Mouse (Mus musculus) midbrain, embryonic 16.5 days (tissue): ENCODE results near the gene Lsm3. TPM values are rescaled to one million over a fixed set of nuclear protein-coding genes. Genes with fewer than 3 reads are reported as not detected.
A peak's percentile ranks its signal among the peaks of the same experiment; 100 is the strongest.

ENCODE experiments used
- ATAC-seq: fragments of 200-750 bp; cut with Nextera tagmentation; 2 replicates; pipeline ENCODE4 v1.8.0; 2017; ENCODE audit warnings: moderate TSS enrichment
- H3K27ac ChIP-seq: fragments of 300-500 bp; sonication (generic); 2 replicates; pipeline ENCODE4 v1.5.1; 2014; ENCODE audit warnings: mild to moderate bottlenecking, low read length, mixed read lengths
- H3K27me3 ChIP-seq: fragments of 300-500 bp; sonication (generic); 2 replicates; pipeline ENCODE4 v1.6.1; 2014; ENCODE audit warnings: low read depth, low read length, mixed read lengths; ENCODE audit not compliant: control insufficient read depth, insufficient read depth
- H3K36me3 ChIP-seq: fragments of 300-500 bp; sonication (generic); 2 replicates; pipeline ENCODE4 v1.6.1; 2014; ENCODE audit warnings: mild to moderate bottlenecking, low read length, moderate library complexity, mixed read lengths; ENCODE audit not compliant: control insufficient read depth, insufficient read depth
- H3K4me1 ChIP-seq: fragments of 300-500 bp; sonication (generic); 2 replicates; pipeline ENCODE4 v1.6.1; 2014; ENCODE audit warnings: mild to moderate bottlenecking, low read length, mixed read lengths; ENCODE audit not compliant: control insufficient read depth, insufficient read depth
- H3K4me2 ChIP-seq: fragments of 300-500 bp; sonication (generic); 2 replicates; pipeline ENCODE4 v1.6.1; 2014; ENCODE audit warnings: mild to moderate bottlenecking, low read length, mixed read lengths
- H3K4me3 ChIP-seq: fragments of 300-500 bp; sonication (generic); 2 replicates; pipeline ENCODE4 v1.5.1; 2014; ENCODE audit warnings: low read depth, mild to moderate bottlenecking, low read length, moderate library complexity, mixed read lengths
- H3K9ac ChIP-seq: fragments of 300-500 bp; sonication (generic); 2 replicates; pipeline ENCODE4 v1.6.1; 2014; ENCODE audit warnings: low read depth, low read length, mixed read lengths
- H3K9me3 ChIP-seq: fragments of 300-500 bp; sonication (generic); replicated peaks from 2 replicates; pipeline ENCODE4 v1.6.1; 2014; ENCODE audit warnings: mild to moderate bottlenecking, low read length, mixed read lengths; ENCODE audit not compliant: control insufficient read depth, poor library complexity, severe bottlenecking
- WGBS: fragments of 180-500 bp; shearing (Covaris S2); extraction: QIAGEN DNeasy Blood & Tissue Kit; methylation state at CpG from one replicate; pipeline ENCODE4 v1.1.7; 2014; 5-methylcytosine and 5-hydroxymethylcytosine counted together
- polyA plus RNA-seq: library from polyadenylated mRNA; unstranded; fragments of >200 nt; fragmentation: Nextera tagmentation; extraction: Ambion mirVana; gene quantifications from 2 replicates; pipeline ENCODE4 v1.2.1, GENCODE M21; 2015

Lsm3 gene
- polyA plus RNA-seq, 1 experiment from 2014 or later: 135 TPM

GRCm38 (mm10) chr6:91506036-91506435 lies 9.7 kb upstream of the Lsm3 start:
- H3K9ac ChIP-seq: no peak overlapping the region
- no peaks in the 10 kb centered on the region; the same call in 1 of the 2 replicates for H3K9me3 ChIP-seq
- no peaks in the 10 kb centered on the region for H3K27me3 ChIP-seq
- H3K27ac ChIP-seq: no peak overlapping the region
- no peak overlapping the region for H3K4me2 ChIP-seq
- H3K4me1 ChIP-seq: no peaks in the 10 kb centered on the region
- H3K4me3 ChIP-seq: no peak overlapping the region
- ATAC-seq: no peak
- H3K36me3 ChIP-seq: peaks cover 38% of the 10 kb centered on the region
- WGBS: 94% methylated on average over 5 of the region's 5 CpGs

- Histone ChIP-seq H3K4me1 (no peaks in the 10 kb centered on the region), H3K36me3 (peaks cover 31% of the 10 kb centered on the region), H3K4me2 (no peak overlapping the region), H3K9me3 (no peaks in the 10 kb centered on the region; the same call in 1 of the 2 replicates), H3K4me3 (no peak overlapping the region), H3K27me3 (no peaks in the 10 kb centered on the region), H3K27ac (no peak overlapping the region), H3K9ac (no peak overlapping the region)
- WGBS: 97% methylated on average over 3 of the region's 3 CpGs
- no peak for ATAC-seq
Measured at GRCm38 (mm10) chr6:91508041-91508440, 7.7 kb upstream of the Lsm3 start.

DNA sequence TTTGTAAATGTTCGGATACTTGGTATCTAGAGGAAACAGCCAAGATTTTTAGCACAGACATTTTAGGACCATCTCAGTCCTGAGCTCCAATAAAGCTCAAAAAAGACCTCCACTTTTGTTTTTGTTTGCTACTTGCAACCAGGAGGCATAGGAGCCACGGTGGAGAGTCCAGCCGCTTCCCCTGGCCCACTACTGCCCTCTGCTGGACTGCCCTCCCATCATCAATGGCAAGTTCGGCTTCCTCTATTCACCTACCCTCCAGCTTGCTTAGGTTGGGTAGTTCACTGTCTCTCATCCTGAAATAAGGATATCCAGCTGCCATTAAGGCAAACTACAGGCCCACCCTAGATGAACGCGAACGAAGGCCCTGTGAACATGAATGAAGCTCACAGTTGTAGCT lies 6.4 kb upstream of the Lsm3 start:
- no peaks in the 10 kb centered on the region for H3K9me3 ChIP-seq
- ATAC-seq: no peak
- WGBS: 43% methylated on average over 7 of the region's 7 CpGs

GRCm38 (mm10) chr6:91510211-91510610 lies 5.5 kb upstream of the Lsm3 start:
- Histone ChIP-seq H3K4me2 (no peak overlapping the region), H3K36me3 (peaks cover 11% of the 10 kb centered on the region), H3K9me3 (no peaks in the 10 kb centered on the region), H3K27me3 (no peaks in the 10 kb centered on the region), H3K4me1 (peaks cover 8% of the 10 kb centered on the region), H3K9ac (no peak overlapping the region), H3K27ac (no peak overlapping the region), H3K4me3 (no peak overlapping the region)
- ATAC-seq: no peak
- 87% methylated on average over 10 of the region's 10 CpGs for WGBS

More for the DNA sequence above, 6.4 kb upstream of the Lsm3 start:
- H3K27me3 ChIP-seq: no peaks in the 10 kb centered on the region
- H3K4me2 ChIP-seq: no peak overlapping the region
- peaks cover 18% of the 10 kb centered on the region for H3K36me3 ChIP-seq
- H3K4me3 ChIP-seq: no peak overlapping the region
- H3K4me1 ChIP-seq: peaks cover 1% of the 10 kb centered on the region
- H3K9ac ChIP-seq: no peak overlapping the region
- no peak overlapping the region for H3K27ac ChIP-seq

DNA sequence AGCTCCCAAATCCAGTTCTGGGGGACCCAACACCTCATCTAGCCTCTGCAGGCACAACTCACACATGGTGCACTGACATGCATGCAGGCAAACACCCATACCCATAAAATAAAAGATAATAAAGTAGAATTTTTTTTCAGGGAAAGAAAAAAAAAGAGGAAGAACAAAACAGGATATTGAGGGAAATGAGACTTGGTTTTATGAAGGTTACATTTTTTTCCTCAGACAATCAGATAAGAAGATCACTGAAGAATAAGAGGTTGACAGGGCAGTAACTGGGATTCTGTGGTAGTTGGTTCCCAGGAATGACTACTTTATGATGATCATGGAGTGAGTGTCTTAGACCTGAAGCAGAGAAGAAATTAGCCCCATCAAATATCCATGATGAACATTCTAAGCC lies 1.6 kb upstream of the Lsm3 start:
- Histone ChIP-seq H3K4me2 (peak overlapping the region; percentile 75; the same call in 1 of the 2 replicates), H3K36me3 (peaks cover 5% of the 10 kb centered on the region; the same call in 1 of the 2 replicates), H3K9ac (no peak overlapping the region), H3K27me3 (no peaks in the 10 kb centered on the region), H3K27ac (no peak overlapping the region), H3K4me1 (peaks cover 16% of the 10 kb centered on the region), H3K9me3 (no peaks in the 10 kb centered on the region), H3K4me3 (no peak overlapping the region)
- ATAC-seq: no peak

DNA sequence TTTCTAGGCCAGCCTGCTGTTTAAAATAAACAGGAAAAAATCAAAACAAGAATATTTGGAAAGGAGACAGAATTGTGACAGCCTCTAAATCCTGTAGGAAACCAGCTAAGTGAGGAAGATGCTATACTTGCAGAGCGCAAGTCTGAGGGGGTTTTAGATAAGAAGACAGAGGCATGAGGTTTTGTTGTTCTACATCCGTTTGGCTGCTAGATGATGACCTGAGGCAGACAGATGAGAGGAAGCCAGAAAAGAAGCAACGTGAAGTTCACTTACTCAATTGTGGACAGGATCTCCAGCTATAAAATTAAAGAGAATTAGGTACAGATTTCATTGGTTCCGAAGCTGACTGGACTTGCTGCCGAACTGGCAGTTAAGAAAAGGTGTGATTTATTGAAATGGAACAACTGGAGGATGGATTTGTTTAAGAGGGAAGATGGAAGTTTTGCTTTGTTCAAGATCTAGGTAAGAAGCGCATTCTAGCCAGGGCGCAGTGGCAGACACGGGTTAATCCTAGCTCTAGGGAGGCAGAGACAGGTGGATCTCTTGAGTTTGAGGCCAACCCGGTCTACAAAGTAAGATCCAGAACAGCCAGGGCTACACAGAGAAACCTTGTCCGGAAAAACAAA lies 878 bp upstream of the Lsm3 start:
- H3K4me1 ChIP-seq: peaks cover 16% of the 10 kb centered on the region
- no peaks in the 10 kb centered on the region for H3K9me3 ChIP-seq
- peak; percentile 6; the same call in 1 of the 2 replicates for ATAC-seq
- H3K27me3 ChIP-seq: no peaks in the 10 kb centered on the region
- peak overlapping the region; percentile 75 for H3K4me2 ChIP-seq
- peak overlapping the region; percentile 61 for H3K4me3 ChIP-seq
- H3K36me3 ChIP-seq: peaks cover 7% of the 10 kb centered on the region; the same call in 1 of the 2 replicates
- H3K9ac ChIP-seq: peak overlapping the region; percentile 79
- WGBS: 34% methylated on average over 10 of the region's 10 CpGs
- H3K27ac ChIP-seq: peak overlapping the region; percentile 78

DNA sequence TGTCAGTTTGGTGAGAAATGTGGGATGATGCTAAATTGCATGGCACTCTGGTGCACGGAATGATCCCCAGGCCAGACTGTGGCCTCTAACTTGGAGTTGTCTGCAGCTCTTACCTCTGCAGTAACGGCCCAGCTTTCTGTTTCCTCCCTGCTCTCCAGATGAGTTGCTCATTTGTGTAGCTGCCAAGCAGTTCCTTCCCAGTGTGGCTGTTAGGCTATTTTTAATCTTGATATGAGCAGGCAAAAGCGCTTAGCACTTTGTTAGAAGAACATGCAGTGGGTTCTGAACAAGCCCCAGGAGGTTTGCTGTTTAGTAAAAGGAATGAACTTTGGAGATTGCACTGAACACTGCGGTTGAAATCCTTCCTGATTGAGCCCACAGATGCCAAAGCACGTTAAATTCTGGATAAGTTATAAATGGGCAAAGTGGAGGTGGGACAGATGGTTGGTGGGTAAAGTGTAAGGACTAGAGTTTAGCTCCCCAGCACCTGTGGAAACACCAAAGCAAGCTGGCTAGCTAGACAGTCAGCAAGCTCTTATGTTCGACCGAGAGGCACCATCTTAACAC lies 2.8 kb downstream of the Lsm3 start:
- peaks cover 16% of the 10 kb centered on the region for H3K4me1 ChIP-seq
- WGBS: 91% methylated on average over 7 of the region's 7 CpGs
- H3K4me2 ChIP-seq: no peak overlapping the region
- no peak for ATAC-seq
- peaks cover 16% of the 10 kb centered on the region for H3K36me3 ChIP-seq
- no peak overlapping the region for H3K9ac ChIP-seq
- H3K9me3 ChIP-seq: no peaks in the 10 kb centered on the region
- no peak overlapping the region for H3K27ac ChIP-seq
- H3K4me3 ChIP-seq: no peak overlapping the region
- H3K27me3 ChIP-seq: no peaks in the 10 kb centered on the region

- 93% methylated on average over 5 of the region's 5 CpGs for WGBS
- H3K36me3 ChIP-seq: peaks cover 19% of the 10 kb centered on the region
- no peak overlapping the region for H3K9ac ChIP-seq
- H3K4me2 ChIP-seq: no peak overlapping the region
- H3K27me3 ChIP-seq: no peaks in the 10 kb centered on the region
- H3K27ac ChIP-seq: no peak overlapping the region
- no peaks in the 10 kb centered on the region for H3K4me1 ChIP-seq
- no peak for ATAC-seq
- no peak overlapping the region for H3K4me3 ChIP-seq
- H3K9me3 ChIP-seq: no peaks in the 10 kb centered on the region
Measured at GRCm38 (mm10) chr6:91522816-91523215, 7.1 kb downstream of the Lsm3 start.

GRCm38 (mm10) chr6:91525544-91525943 lies 9.8 kb downstream of the Lsm3 start:
- H3K4me2 ChIP-seq: no peak overlapping the region
- H3K9me3 ChIP-seq: no peaks in the 10 kb centered on the region
- H3K9ac ChIP-seq: no peak overlapping the region
- WGBS: 85% methylated on average over 4 of the region's 4 CpGs
- ATAC-seq: no peak
- H3K4me1 ChIP-seq: no peaks in the 10 kb centered on the region
- no peaks in the 10 kb centered on the region for H3K27me3 ChIP-seq
- H3K27ac ChIP-seq: no peak overlapping the region
- no peak overlapping the region for H3K4me3 ChIP-seq
- H3K36me3 ChIP-seq: peaks cover 12% of the 10 kb centered on the region; the same call in 1 of the 2 replicates
